Mouse (Mus musculus): ENCODE measurements around the gene Polr2i. TPM values are rescaled to one million over a fixed set of nuclear protein-coding genes. Genes with fewer than 3 reads are reported as not detected.

The Polr2i gene
- polyA plus RNA-seq, 1 experiment from 2014 or later = 129 TPM

DNA sequence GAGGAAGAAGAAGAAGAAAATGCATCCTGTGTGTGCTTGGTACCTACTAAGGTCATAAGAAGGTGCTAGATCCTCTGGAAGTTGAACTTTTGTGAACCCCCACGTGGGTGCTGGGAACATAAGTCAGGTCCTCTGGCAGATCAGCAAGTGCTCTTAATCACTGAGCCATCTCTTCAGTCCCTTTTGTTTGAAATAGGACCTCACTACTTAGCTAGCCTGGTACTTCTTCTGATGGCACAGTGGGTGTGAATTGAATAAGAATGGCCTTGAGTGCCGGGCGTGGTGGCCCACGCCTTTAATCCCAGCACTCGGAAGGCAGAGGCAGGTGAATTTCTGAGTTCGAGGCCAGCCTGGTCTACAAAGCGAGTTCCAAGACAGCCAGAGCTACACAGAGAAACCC, 34.2 kb downstream of the Polr2i start:
- DNase-seq (ENCODE audit: low spot score) (no peak), ATAC-seq (replicated peaks; ENCODE audit: low FRiP score) (no peak)
- peaks cover 2% of the 10 kb centered on the region; the same call in 1 of the 2 replicates for H3K36me3 ChIP-seq (ENCODE audit: control insufficient read depth, insufficient read depth, low read length)
- no peak overlapping the region for H3K27ac ChIP-seq (ENCODE audit: low read depth, low read length)
- no peak overlapping the region for H3K4me2 ChIP-seq
- H3K4me3 ChIP-seq (ENCODE audit: low read depth, low read length) = no peak overlapping the region
- no peaks in the 10 kb centered on the region for H3K4me1 ChIP-seq (replicated peaks; ENCODE audit: control insufficient read depth, insufficient read depth, low read length)
- no peaks in the 10 kb centered on the region for H3K27me3 ChIP-seq (replicated peaks; ENCODE audit: control insufficient read depth, insufficient read depth, low read length)
- WGBS = 85% methylated on average over 7 of the region's 7 CpGs
- H3K9ac ChIP-seq (ENCODE audit: low read depth, low read length) = no peak overlapping the region
- no peaks in the 10 kb centered on the region for H3K9me3 ChIP-seq (ENCODE audit: control insufficient read depth, low read length)

DNA sequence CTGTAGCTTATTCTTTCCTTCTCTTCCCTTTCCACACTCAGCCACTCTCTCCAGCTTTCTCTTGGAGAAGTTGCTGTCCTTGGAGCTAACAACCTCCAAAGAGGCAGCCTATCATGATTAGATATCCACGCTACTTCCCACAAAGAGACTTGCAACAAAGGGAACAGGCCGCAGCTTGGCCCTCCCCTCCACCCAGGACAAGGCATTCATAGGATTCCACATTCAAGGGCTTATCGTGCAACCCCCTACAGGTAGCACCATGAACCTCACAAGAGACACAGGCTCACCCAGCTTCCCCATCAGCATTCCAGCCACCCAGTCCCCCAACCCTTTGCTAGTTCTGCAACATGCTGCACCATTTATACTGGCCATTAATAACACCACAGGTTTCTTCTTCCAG, 35.0 kb downstream of the Polr2i start:
- ATAC-seq (replicated peaks; ENCODE audit: low FRiP score) (no peak), DNase-seq (ENCODE audit: low spot score) (no peak)
- H3K27ac ChIP-seq (ENCODE audit: low read depth, low read length) = no peak overlapping the region
- H3K27me3 ChIP-seq (replicated peaks; ENCODE audit: control insufficient read depth, insufficient read depth, low read length) = no peaks in the 10 kb centered on the region
- H3K4me2 ChIP-seq = no peak overlapping the region
- H3K9me3 ChIP-seq (ENCODE audit: control insufficient read depth, low read length) = no peaks in the 10 kb centered on the region
- WGBS = 86% methylated on average over 3 of the region's 3 CpGs
- no peak overlapping the region for H3K9ac ChIP-seq (ENCODE audit: low read depth, low read length)
- H3K4me1 ChIP-seq (replicated peaks; ENCODE audit: control insufficient read depth, insufficient read depth, low read length) = no peaks in the 10 kb centered on the region
- H3K4me3 ChIP-seq (ENCODE audit: low read depth, low read length) = no peak overlapping the region
- H3K36me3 ChIP-seq (ENCODE audit: control insufficient read depth, insufficient read depth, low read length) = peaks cover 4% of the 10 kb centered on the region; the same call in 1 of the 2 replicates

DNA sequence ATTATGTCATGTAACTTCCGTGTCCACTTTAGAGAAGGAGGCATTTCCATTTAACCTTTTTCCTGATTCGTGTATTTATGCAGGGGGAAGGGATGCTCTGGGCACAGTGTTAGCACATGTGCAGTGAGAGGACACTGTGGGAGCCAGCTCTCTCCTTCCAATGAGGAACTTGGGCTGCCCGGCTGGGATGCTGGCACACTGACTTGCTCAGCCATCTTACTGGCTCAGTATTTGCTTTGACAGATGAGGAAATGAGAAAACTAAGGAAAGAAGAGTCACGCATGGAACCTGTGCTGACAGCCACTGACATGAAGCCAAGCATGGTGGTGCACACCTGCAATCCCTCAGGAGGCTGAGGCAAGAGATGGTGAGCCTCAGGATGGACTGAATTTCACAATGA, 37.9 kb downstream of the Polr2i start:
- DNase-seq (ENCODE audit: low spot score) (no peak), ATAC-seq (replicated peaks; ENCODE audit: low FRiP score) (no peak)
- H3K36me3 ChIP-seq (ENCODE audit: control insufficient read depth, insufficient read depth, low read length) = peaks cover 4% of the 10 kb centered on the region; the same call in 1 of the 2 replicates
- no peaks in the 10 kb centered on the region for H3K4me1 ChIP-seq (replicated peaks; ENCODE audit: control insufficient read depth, insufficient read depth, low read length)
- H3K4me2 ChIP-seq = no peak overlapping the region
- H3K9me3 ChIP-seq (ENCODE audit: control insufficient read depth, low read length) = no peaks in the 10 kb centered on the region
- H3K9ac ChIP-seq (ENCODE audit: low read depth, low read length) = no peak overlapping the region
- no peaks in the 10 kb centered on the region for H3K27me3 ChIP-seq (replicated peaks; ENCODE audit: control insufficient read depth, insufficient read depth, low read length)
- H3K4me3 ChIP-seq (ENCODE audit: low read depth, low read length) = no peak overlapping the region
- 83% methylated on average over 4 of the region's 4 CpGs for WGBS
- no peak overlapping the region for H3K27ac ChIP-seq (ENCODE audit: low read depth, low read length)

DNA sequence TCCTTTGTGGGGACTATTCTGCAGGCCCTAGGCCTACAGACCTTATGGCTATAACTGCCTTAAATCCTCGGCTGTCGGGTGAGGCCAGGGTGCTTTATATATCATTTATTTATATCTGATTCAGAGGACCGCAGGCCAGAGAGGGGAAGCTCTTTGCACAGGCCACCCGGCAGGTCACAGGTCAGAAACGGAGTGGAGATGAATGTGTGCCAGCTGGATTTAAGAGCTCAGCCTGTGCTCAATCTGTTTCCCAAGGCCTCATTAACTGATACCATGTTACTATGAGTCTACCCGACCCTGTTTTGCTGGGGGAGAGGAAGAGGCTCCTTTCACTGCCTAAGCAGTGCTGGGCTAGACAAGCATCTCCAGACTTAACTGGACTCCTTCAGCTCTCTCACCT, 42.6 kb downstream of the Polr2i start:
- H3K9me3 ChIP-seq (ENCODE audit: control insufficient read depth, low read length) = no peaks in the 10 kb centered on the region
- peaks cover 6% of the 10 kb centered on the region; the same call in 1 of the 2 replicates for H3K36me3 ChIP-seq (ENCODE audit: control insufficient read depth, insufficient read depth, low read length)
- 84% methylated on average over 6 of the region's 6 CpGs for WGBS
- DNase-seq (ENCODE audit: low spot score) = no peak
- H3K4me3 ChIP-seq (ENCODE audit: low read depth, low read length) = no peak overlapping the region
- H3K27ac ChIP-seq (ENCODE audit: low read depth, low read length) = no peak overlapping the region
- ATAC-seq (replicated peaks; ENCODE audit: low FRiP score) = no peak
- no peak overlapping the region for H3K9ac ChIP-seq (ENCODE audit: low read depth, low read length)
- H3K4me1 ChIP-seq (replicated peaks; ENCODE audit: control insufficient read depth, insufficient read depth, low read length) = peaks cover 7% of the 10 kb centered on the region
- no peak overlapping the region for H3K4me2 ChIP-seq
- no peaks in the 10 kb centered on the region for H3K27me3 ChIP-seq (replicated peaks; ENCODE audit: control insufficient read depth, insufficient read depth, low read length)

DNA sequence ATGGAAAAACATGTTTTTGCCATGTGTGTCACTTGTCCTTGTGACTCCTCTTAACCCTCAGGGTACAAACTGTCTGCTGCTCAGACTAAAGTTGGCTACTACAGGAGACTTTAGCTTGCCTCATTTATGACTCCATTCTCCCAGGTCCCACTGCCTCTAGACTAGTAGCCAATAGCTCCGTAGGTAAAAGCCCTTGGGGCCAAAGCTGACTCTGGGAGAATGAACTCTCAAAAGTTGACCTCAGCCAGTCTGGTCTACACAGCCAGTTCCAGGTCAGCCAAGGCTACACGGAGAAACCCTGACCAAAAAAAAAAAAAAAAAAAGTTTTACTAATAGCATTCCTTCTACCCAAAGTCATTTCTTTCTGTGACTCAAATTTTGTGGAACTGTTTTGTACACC, 47.2 kb downstream of the Polr2i start:
- Histone ChIP-seq H3K9ac (ENCODE audit: low read depth, low read length) (peak overlapping the region; percentile 88; the same call in 1 of the 2 replicates), H3K36me3 (ENCODE audit: control insufficient read depth, insufficient read depth, low read length) (0 out of 2 replicates have a peak, but pooled peaks cover 2% of the 10 kb centered on the region), H3K27me3 (replicated peaks; ENCODE audit: control insufficient read depth, insufficient read depth, low read length) (no peaks in the 10 kb centered on the region), H3K9me3 (ENCODE audit: control insufficient read depth, low read length) (no peaks in the 10 kb centered on the region), H3K4me2 (peak overlapping the region; percentile 99), H3K4me3 (ENCODE audit: low read depth, low read length) (peak overlapping the region; percentile 87), H3K27ac (ENCODE audit: low read depth, low read length) (no peak overlapping the region), H3K4me1 (replicated peaks; ENCODE audit: control insufficient read depth, insufficient read depth, low read length) (peaks cover 11% of the 10 kb centered on the region)
- no peak for ATAC-seq (replicated peaks; ENCODE audit: low FRiP score)
- no peak for DNase-seq (ENCODE audit: low spot score)
- WGBS = 53% methylated on average over 2 of the region's 2 CpGs

- Histone ChIP-seq H3K9me3 (ENCODE audit: control insufficient read depth, low read length) (no peaks in the 10 kb centered on the region), H3K27ac (ENCODE audit: low read depth, low read length) (peak overlapping the region; percentile 98), H3K27me3 (replicated peaks; ENCODE audit: control insufficient read depth, insufficient read depth, low read length) (no peaks in the 10 kb centered on the region), H3K4me1 (replicated peaks; ENCODE audit: control insufficient read depth, insufficient read depth, low read length) (peaks cover 11% of the 10 kb centered on the region), H3K9ac (ENCODE audit: low read depth, low read length) (peak overlapping the region; percentile 88), H3K36me3 (ENCODE audit: control insufficient read depth, insufficient read depth, low read length) (0 out of 2 replicates have a peak, but pooled peaks cover 2% of the 10 kb centered on the region), H3K4me3 (ENCODE audit: low read depth, low read length) (peak overlapping the region; percentile 87), H3K4me2 (peak overlapping the region; percentile 99)
- ATAC-seq (replicated peaks; ENCODE audit: low FRiP score) = peak; percentile 45; the same call in 1 of the 2 replicates
- DNase-seq (ENCODE audit: low spot score) = no peak
- WGBS = 0% methylated on average over 6 of the region's 6 CpGs
These were observed 47.8 kb downstream of the Polr2i start for GRCm38 (mm10) chr7:30279536-30279935.

DNA sequence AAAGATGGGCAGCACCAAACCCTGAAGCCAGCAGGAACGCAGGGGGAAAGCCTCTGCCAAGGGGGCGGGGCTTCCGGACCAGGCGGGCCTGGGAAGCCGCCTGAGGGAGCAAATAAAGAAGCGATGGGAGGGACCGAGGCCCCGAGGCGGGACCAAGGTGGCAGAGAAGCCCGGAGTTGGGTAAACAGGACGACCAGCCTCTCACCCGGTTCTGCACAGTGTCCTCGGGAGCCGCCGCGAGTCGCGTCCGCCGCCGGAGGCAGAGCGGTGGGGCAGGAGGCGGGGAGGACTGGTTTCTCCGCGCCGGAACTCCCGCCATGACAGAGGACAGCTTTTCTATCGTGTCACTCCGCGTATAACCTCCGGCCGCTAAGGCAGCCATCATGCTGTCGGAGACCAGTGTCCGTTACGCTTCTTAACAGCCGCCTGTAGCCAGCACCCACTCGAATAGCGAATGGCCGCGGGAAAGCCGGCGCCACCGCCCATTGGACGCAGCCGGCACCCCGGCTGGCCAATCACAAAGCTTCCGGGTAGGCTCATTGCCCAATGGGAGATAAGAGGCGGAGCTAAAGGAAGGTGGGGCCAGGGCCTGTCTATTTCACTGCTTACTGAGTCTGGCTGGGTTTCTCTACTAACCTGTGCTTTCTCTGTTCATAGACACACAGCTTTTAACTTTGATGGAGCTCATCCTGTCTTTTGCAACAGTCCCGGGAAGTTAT, 48.4 kb downstream of the Polr2i start, which contains the start of the genes Thap8 and Wdr62:
Thap8 (plus strand) TSS at position 144 of the 719 bp plus-strand sequence.
Wdr62 (minus strand) TSS at position 469 of the 719 bp plus-strand sequence.
- no peaks in the 10 kb centered on the region for H3K27me3 ChIP-seq (replicated peaks; ENCODE audit: control insufficient read depth, insufficient read depth, low read length)
- H3K4me3 ChIP-seq (ENCODE audit: low read depth, low read length) = peak within 1 kb of the TSS; percentile 87
- peak; percentile 90 for DNase-seq (ENCODE audit: low spot score)
- under 1% methylated on average over 48 of the region's 49 CpGs for whole genome bisulfite sequencing
- H3K9me3 ChIP-seq (ENCODE audit: control insufficient read depth, low read length) = no peaks in the 10 kb centered on the region
- H3K9ac ChIP-seq (ENCODE audit: low read depth, low read length) = peak within 1 kb of the TSS; percentile 88
- H3K4me1 ChIP-seq (replicated peaks; ENCODE audit: control insufficient read depth, insufficient read depth, low read length) = peaks cover 11% of the 10 kb centered on the region
- H3K27ac ChIP-seq (ENCODE audit: low read depth, low read length) = peak within 1 kb of the TSS; percentile 98
- ATAC-seq (replicated peaks; ENCODE audit: low FRiP score) = peak; percentile 95
- peak within 1 kb of the TSS; percentile 99 for H3K4me2 ChIP-seq
- H3K36me3 ChIP-seq (ENCODE audit: control insufficient read depth, insufficient read depth, low read length) = 0 out of 2 replicates have a peak, but pooled peaks cover under 1% of the 10 kb centered on the region

DNA sequence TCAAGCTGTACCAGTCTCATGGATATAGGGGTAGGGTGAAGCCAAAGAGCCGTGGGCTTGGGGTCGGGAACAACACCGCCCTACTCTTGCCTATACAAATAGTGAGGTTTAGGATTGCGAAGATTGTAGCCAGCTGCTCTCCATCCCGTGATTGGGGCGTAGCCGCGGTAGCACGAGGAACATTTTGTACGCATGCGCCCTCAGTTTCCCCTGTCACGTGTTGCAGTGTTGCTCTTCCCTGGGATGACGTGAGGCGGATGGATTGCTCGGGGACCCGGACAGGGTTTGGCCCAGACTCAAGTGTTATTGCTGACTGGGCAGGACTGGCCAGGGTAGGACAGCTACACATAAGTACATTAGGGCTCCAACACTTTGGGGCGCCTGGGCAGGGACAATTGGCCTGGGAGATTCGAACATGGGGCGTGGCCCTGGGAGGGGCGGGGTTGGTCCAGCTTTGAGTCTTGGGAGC, 49.0 kb downstream of the Polr2i start:
- H3K4me2 ChIP-seq = peak overlapping the region; percentile 99
- H3K27ac ChIP-seq (ENCODE audit: low read depth, low read length) = peak overlapping the region; percentile 98
- H3K36me3 ChIP-seq (ENCODE audit: control insufficient read depth, insufficient read depth, low read length) = no peaks in the 10 kb centered on the region
- H3K27me3 ChIP-seq (replicated peaks; ENCODE audit: control insufficient read depth, insufficient read depth, low read length) = no peaks in the 10 kb centered on the region
- ATAC-seq (replicated peaks; ENCODE audit: low FRiP score) = peak; percentile 68
- peak overlapping the region; percentile 64 for H3K9ac ChIP-seq (ENCODE audit: low read depth, low read length)
- peak overlapping the region; percentile 87 for H3K4me3 ChIP-seq (ENCODE audit: low read depth, low read length)
- under 1% methylated on average over 20 of the region's 20 CpGs for WGBS
- H3K4me1 ChIP-seq (replicated peaks; ENCODE audit: control insufficient read depth, insufficient read depth, low read length) = peaks cover 11% of the 10 kb centered on the region
- H3K9me3 ChIP-seq (ENCODE audit: control insufficient read depth, low read length) = no peaks in the 10 kb centered on the region
- DNase-seq (ENCODE audit: low spot score) = peak; percentile 79

Measured in liver, embryonic 11.5 days (tissue).